Mouse (Mus musculus) lung, postnatal 0 days (tissue): ENCODE results near the gene Apoa5.

Source experiments
- CTCF ChIP-seq: IDR thresholded peaks from 2 replicates; pipeline ENCODE4 v1.5.1; 2016; ENCODE audit warnings: antibody characterized with exemption, mild to moderate bottlenecking
- EP300 ChIP-seq: IDR thresholded peaks from 2 replicates; pipeline ENCODE4 v1.6.1; 2016; ENCODE audit warnings: antibody characterized with exemption, mild to moderate bottlenecking, control low read depth

GRCm38 (mm10) chr9:46256658-46257385 is 11.6 kb upstream of the Apoa5 start:
- TF ChIP-seq CTCF (no peak), EP300 (peak; percentile 24; the same call in 1 of the 2 replicates)
